Mouse (Mus musculus) gastrocnemius, adult 2 months (tissue): ENCODE measurements around the gene Eva1c. TPM values are rescaled to one million over a fixed set of nuclear protein-coding genes. Genes with fewer than 3 reads are reported as not detected.

Experiments
- DNase-seq: peaks from one replicate; pipeline ENCODE4 v3.0.0; 2022
- H3K27ac ChIP-seq: fragments of 200-600 bp; 2 replicates; pipeline ENCODE4 v1.8.1; 2022; ENCODE audit warnings: mild to moderate bottlenecking
- H3K4me3 ChIP-seq: fragments of 200-600 bp; 2 replicates; pipeline ENCODE4 v1.8.1; 2022; ENCODE audit warnings: mild to moderate bottlenecking, moderate library complexity
- CTCF ChIP-seq: fragments of 200-600 bp; IDR thresholded peaks from 2 replicates; pipeline ENCODE4 v1.8.1; 2022; ENCODE audit warnings: antibody characterized with exemption, mild to moderate bottlenecking, moderate library complexity
- intact Hi-C: fragments of 180-260 bp; cut with DNase I; formaldehyde crosslinking; loops from one replicate; pipeline ENCODE4 v1.15.1; 2025
- long read RNA-seq, 2 experiments: library from polyadenylated mRNA; stranded (forward); transcript quantifications; one replicate each; pipeline ENCODE4 v2.0.0; 2021
- total RNA-seq, 2 experiments: library from RNA; stranded (reverse); gene quantifications; 2 replicates each; pipeline ENCODE4 v1.2.3; 2021

The Eva1c gene
- under 1 TPM; 0.10 to 0.56 TPM for total RNA-seq
- long read RNA-seq, experiment 1 = 0 reads
- long read RNA-seq, experiment 2 = 0 reads

- intact Hi-C loops = no loop called here
- H3K4me3 ChIP-seq = no peak within 1 kb of the TSS
- TF ChIP-seq CTCF = peak; percentile 28; the same call in 1 of the 2 replicates
Measured at GRCm38 (mm10) chr16:90826457-90826856, at the start of gene Eva1c. TSS of gene Eva1c (plus strand) at chr16:90826719.

GRCm38 (mm10) chr16:90779783-90780182 lies 46.7 kb upstream of the Eva1c start:
- intact Hi-C loops = no loop called here
- no peak overlapping the region for H3K27ac ChIP-seq
- no peak overlapping the region for H3K4me3 ChIP-seq
- TF ChIP-seq CTCF = no peak
- DNase-seq = no peak

More at GRCm38 (mm10) chr16:90826457-90826856, at the start of gene Eva1c:
- DNase-seq = no peak
- H3K27ac ChIP-seq = no peak within 1 kb of the TSS

- intact Hi-C loops = no loop called here
- TF ChIP-seq CTCF = no peak
- no peak for DNase-seq
- no peak overlapping the region for H3K27ac ChIP-seq
- H3K4me3 ChIP-seq = no peak overlapping the region
Measured at GRCm38 (mm10) chr16:90783302-90783701, 43.2 kb upstream of the Eva1c start.

DNA sequence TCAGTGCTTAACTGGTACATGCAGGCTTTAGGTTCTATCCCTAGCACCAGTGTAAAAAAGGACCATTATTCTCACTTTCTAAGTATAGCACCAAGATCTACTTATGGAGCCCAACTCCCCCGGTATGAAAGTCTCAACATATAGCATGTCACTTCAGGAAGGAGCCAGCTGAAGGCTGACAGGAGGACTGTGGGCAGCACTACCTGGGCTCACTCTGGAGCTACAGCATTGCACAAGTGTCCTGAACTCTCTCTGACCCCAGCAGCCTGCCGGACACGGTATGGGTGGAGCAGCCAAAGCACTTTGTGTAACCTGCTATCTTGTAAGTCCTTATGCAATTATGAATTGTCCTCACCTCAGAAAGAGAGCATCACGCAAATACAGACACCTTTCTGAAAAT lies 41.3 kb upstream of the Eva1c start:
- no peak overlapping the region for H3K4me3 ChIP-seq
- no peak for DNase-seq
- no peak overlapping the region for H3K27ac ChIP-seq
- no peak for TF ChIP-seq CTCF
- intact Hi-C loops = no loop called here

DNA sequence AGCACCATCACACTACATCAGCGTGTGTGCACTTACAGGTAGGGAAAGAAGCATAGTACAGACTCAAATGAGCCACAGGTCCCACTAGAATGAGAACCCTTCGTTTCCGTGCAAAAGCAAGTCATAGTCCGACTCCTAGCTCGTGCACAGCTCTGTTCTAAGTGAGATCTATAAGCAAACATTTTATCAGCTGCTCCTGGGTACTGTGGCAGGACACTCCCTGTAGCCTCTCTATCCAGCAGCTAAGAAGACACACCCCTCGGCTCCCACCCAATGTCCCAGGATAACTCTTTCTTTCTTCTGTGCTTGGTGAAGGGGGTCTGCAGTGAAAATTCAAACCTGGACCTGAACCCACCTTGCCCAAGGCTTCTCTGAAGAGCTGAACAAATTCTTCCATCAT lies 37.9 kb upstream of the Eva1c start:
- no peak overlapping the region for H3K27ac ChIP-seq
- no peak overlapping the region for H3K4me3 ChIP-seq
- no peak for DNase-seq
- TF ChIP-seq CTCF = no peak
- intact Hi-C loops = no loop called here

DNA sequence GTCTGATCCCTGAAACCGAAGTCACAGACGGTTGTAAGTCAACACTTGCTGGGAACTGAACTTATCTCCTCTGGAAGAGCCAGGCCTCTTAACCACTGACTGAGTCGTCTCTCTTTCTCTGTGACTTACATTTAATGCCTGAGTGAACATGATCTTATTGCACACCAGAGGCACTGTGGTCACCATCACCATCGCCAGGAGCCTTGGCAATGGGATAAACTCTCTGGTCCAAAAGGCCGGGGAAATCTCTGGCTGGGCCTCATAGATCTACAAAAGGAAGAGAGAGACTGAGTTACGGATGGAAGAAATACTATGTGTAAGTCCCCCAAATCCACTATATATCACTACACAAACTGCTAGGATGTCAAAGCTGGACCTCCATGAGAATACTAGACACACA lies 35.6 kb upstream of the Eva1c start:
- peak; percentile 30 for DNase-seq
- no peak for TF ChIP-seq CTCF
- Histone ChIP-seq H3K27ac (no peak overlapping the region), H3K4me3 (no peak overlapping the region)
- intact Hi-C loops = no loop called here

- TF ChIP-seq CTCF = no peak
- intact Hi-C loops = no loop called here
- Histone ChIP-seq H3K27ac (peak overlapping the region; percentile 28; the same call in 1 of the 2 replicates), H3K4me3 (no peak overlapping the region)
- no peak for DNase-seq
Measured at GRCm38 (mm10) chr16:90792066-90792465, 34.5 kb upstream of the Eva1c start.

DNA sequence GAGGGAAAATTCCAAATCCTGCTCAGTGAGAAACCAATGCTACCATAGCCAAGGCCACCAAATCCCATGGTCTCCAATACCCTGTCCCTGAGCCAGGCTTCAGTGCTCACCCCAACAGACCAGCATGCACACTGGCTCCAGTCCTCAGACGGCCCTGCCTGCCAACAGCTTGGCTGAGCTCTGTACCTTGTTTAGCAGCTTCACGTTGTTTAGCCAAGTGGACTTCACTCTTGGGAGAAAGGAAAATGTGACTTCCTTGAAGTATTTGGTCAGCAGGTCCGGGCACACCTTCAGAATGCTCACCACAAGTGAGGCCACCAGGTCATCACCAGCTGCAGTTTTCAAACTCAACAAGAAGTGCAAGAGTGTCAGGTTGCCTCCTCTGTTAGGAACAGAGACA lies 34.0 kb upstream of the Eva1c start:
- no peak for TF ChIP-seq CTCF
- intact Hi-C loops = no loop called here
- Histone ChIP-seq H3K27ac (peak overlapping the region; percentile 28; the same call in 1 of the 2 replicates), H3K4me3 (no peak overlapping the region)
- DNase-seq = peak; percentile 66

- no peak for DNase-seq
- no peak for TF ChIP-seq CTCF
- Histone ChIP-seq H3K4me3 (no peak overlapping the region), H3K27ac (no peak overlapping the region)
- intact Hi-C loops = no loop called here
Measured at GRCm38 (mm10) chr16:90794708-90795107, 31.8 kb upstream of the Eva1c start.

DNA sequence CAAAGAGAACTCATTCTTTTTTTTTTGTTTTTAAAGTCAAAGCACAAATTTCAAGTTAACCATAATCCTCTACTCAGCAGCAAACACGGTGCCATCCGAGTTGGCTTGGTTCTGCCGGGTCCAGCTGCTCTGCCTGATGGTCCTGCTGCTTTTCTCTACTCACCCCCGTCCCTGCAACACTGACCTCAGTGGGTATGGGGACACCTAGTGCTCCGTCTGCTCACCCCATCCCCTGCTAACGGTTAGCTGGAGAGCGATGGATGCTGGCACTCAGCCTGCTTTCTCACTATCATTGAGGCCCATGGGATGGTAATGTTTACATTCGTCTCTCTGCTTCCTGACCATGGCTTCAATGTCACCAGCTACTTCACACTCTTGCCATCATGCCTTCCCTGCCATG lies 28.1 kb upstream of the Eva1c start:
- no peak overlapping the region for H3K27ac ChIP-seq
- no peak overlapping the region for H3K4me3 ChIP-seq
- DNase-seq = no peak
- intact Hi-C loops = no loop called here
- no peak for TF ChIP-seq CTCF

DNA sequence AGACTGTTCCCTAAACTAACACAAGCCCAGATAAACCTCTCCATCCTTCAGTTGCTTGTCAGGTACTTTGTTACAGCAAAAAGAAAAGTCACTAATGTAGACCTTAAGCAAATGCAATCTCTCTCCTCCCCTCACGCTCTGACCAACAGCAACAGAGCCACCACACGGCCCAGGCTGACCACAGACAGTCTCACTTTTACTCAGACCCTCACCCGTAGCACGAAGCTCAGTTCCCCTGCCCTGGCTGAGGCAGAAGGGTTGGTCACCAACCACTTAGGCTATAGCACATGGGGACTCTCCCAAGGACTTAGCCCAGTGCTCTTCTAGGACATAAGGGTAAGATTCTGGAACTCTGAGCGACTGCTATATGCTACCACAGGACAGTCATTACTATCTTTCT lies 27.7 kb upstream of the Eva1c start:
- Histone ChIP-seq H3K27ac (no peak overlapping the region), H3K4me3 (no peak overlapping the region)
- intact Hi-C loops = no loop called here
- no peak for TF ChIP-seq CTCF
- DNase-seq = no peak

GRCm38 (mm10) chr16:90799840-90800239 lies 26.7 kb upstream of the Eva1c start:
- H3K27ac ChIP-seq = no peak overlapping the region
- intact Hi-C loops = no loop called here
- no peak for DNase-seq

GRCm38 (mm10) chr16:90801251-90801650 lies 25.3 kb upstream of the Eva1c start:
- H3K4me3 ChIP-seq = no peak overlapping the region
- intact Hi-C loops = no loop called here

More at GRCm38 (mm10) chr16:90799840-90800239, 26.7 kb upstream of the Eva1c start:
- no peak for TF ChIP-seq CTCF
- no peak overlapping the region for H3K4me3 ChIP-seq

DNA sequence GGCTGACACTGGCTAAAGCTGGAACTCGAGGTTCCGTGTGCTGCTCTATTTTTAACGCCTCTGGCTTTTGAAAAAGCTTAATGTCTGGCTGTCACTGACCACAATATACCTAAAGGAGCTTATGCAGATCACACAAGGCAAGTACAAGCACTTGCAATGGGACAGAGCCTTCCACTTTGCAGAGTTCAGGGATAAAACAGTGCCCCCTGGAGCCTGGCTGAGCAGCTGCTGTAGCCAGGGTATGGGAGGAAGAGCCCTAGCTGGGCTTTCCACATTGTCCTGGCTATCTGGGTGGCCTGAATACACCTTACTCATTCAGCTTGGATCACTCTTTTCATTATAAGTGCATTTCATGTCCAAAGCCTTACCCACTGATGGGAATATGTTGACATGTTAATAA lies 24.6 kb upstream of the Eva1c start:
- no peak overlapping the region for H3K27ac ChIP-seq
- DNase-seq = no peak
- TF ChIP-seq CTCF = peak; percentile 47
- H3K4me3 ChIP-seq = no peak overlapping the region
- intact Hi-C loops = no loop called here

More at GRCm38 (mm10) chr16:90801251-90801650, 25.3 kb upstream of the Eva1c start:
- H3K27ac ChIP-seq = 0 out of 2 replicates have a peak overlapping the region, but pooled peaks have one; percentile 24
- DNase-seq = no peak
- no peak for TF ChIP-seq CTCF
